8 mouse cellular contexts compared by ENCODE assay signal in genomic region chr8:120563851-120564837, GRCm38 (mm10). TPM values are rescaled to one million over a fixed set of nuclear protein-coding genes. Genes with fewer than 3 reads are reported as not detected.
A peak's percentile ranks its signal among the peaks of the same experiment; 100 is the strongest.
DNase-seq lines count a peak whose midpoint lies in the region; ATAC-seq and TF ChIP-seq lines count a peak whose summit lies in the region.

No protein-coding gene starts in this region.

- no peak overlapping the region for H3K9ac ChIP-seq in ES-Bruce4 (ENCODE audit: low read depth, poor library complexity, severe bottlenecking)
- peak overlapping the region; percentile 33 for H3K9ac ChIP-seq in forebrain, embryonic 12.5 days
- peak overlapping the region; percentile 39 for H3K9ac ChIP-seq in heart, embryonic 16.5 days (ENCODE audit: low read length)
- H3K9ac ChIP-seq in lung, embryonic 14.5 days, result no peak overlapping the region

- peak; percentile 36; the same call in 1 of the 2 replicates for ATAC-seq in forebrain, embryonic 12.5 days (ENCODE audit: low FRiP score)
- ATAC-seq in heart, embryonic 16.5 days (replicated peaks; ENCODE audit: extremely low read depth, insufficient read depth, low FRiP score), result peak; percentile 68
- ATAC-seq in lung, embryonic 14.5 days (ENCODE audit: insufficient read depth), result peak; percentile 77
- ATAC-seq in neutrophil, adult 5-6 weeks (ENCODE audit: extremely low read depth, insufficient number of reproducible peaks, low FRiP score, poor library complexity, severe bottlenecking), result peak; percentile 73

- H3K36me3 ChIP-seq in ES-Bruce4 (ENCODE audit: control insufficient read depth, insufficient read depth, low read length, poor library complexity, severe bottlenecking), result peaks cover 44% of the 10 kb centered on the region
- peaks cover 36% of the 10 kb centered on the region for H3K36me3 ChIP-seq in forebrain, embryonic 12.5 days (replicated peaks)
- H3K36me3 ChIP-seq in heart, embryonic 16.5 days (ENCODE audit: control insufficient read depth, insufficient read depth), result peaks cover 25% of the 10 kb centered on the region
- peaks cover 46% of the 10 kb centered on the region for H3K36me3 ChIP-seq in lung, embryonic 14.5 days (ENCODE audit: insufficient read depth)

- H3K4me1 ChIP-seq in ES-Bruce4 (ENCODE audit: control insufficient read depth, insufficient read depth, low read length), result peaks cover 5% of the 10 kb centered on the region
- peaks cover 80% of the 10 kb centered on the region for H3K4me1 ChIP-seq in forebrain, embryonic 12.5 days
- H3K4me1 ChIP-seq in heart, embryonic 16.5 days (ENCODE audit: control insufficient read depth, insufficient read depth, low read length), result peaks cover 59% of the 10 kb centered on the region
- H3K4me1 ChIP-seq in lung, embryonic 14.5 days (ENCODE audit: insufficient read depth), result peaks cover 29% of the 10 kb centered on the region

- DNase-seq in adrenal gland, postnatal 25 days, result peak; percentile 89
- DNase-seq in kidney, postnatal 14 days, result peak; percentile 94
- peak; percentile 97 for DNase-seq in lung, embryonic 14.5 days
- peak; percentile 78 to 84 for DNase-seq in urinary bladder, postnatal 4 days (ENCODE audit: low spot score in 2 of 2)

- no peak overlapping the region for H3K27ac ChIP-seq in ES-Bruce4 (ENCODE audit: insufficient read depth, low read length)
- peak overlapping the region; percentile 93 for H3K27ac ChIP-seq in forebrain, embryonic 12.5 days
- H3K27ac ChIP-seq in heart, embryonic 16.5 days (ENCODE audit: low read length), result peak overlapping the region; percentile 92
- H3K27ac ChIP-seq in lung, embryonic 14.5 days (ENCODE audit: low read depth), result peak overlapping the region; percentile 84

- no peak overlapping the region for H3K4me3 ChIP-seq in ES-Bruce4 (ENCODE audit: low read depth, low read length)
- 0 out of 2 replicates have a peak overlapping the region, but pooled peaks have one; percentile 1 for H3K4me3 ChIP-seq in forebrain, embryonic 12.5 days (replicated peaks)
- no peak overlapping the region for H3K4me3 ChIP-seq in heart, embryonic 16.5 days (ENCODE audit: low read length)
- H3K4me3 ChIP-seq in lung, embryonic 14.5 days (ENCODE audit: low read depth, low read length), result no peak overlapping the region

- no peak for TF ChIP-seq EP300 in ES-Bruce4 (IDR thresholded peaks at IDR 0.05; ENCODE audit: insufficient read depth, low read depth, low read length)

- H3K27me3 ChIP-seq in ES-Bruce4 (ENCODE audit: control insufficient read depth, insufficient read depth, low read length, poor library complexity, severe bottlenecking), result no peaks in the 10 kb centered on the region
- H3K27me3 ChIP-seq in forebrain, embryonic 12.5 days, result peaks cover 4% of the 10 kb centered on the region; the same call in 1 of the 2 replicates
- H3K27me3 ChIP-seq in heart, embryonic 16.5 days (ENCODE audit: control insufficient read depth, insufficient read depth, low read length), result no peaks in the 10 kb centered on the region
- no peaks in the 10 kb centered on the region for H3K27me3 ChIP-seq in lung, embryonic 14.5 days (ENCODE audit: insufficient read depth, low read length)

- TF ChIP-seq POLR2A in ES-Bruce4 (IDR thresholded peaks at IDR 0.05; ENCODE audit: insufficient read depth, low read length), result no peak

- peak; percentile 7 for TF ChIP-seq CTCF in ES-Bruce4 (IDR thresholded peaks at IDR 0.05; ENCODE audit: low read depth, low read length)
- TF ChIP-seq CTCF in lung, embryonic 14.5 days (IDR thresholded peaks at IDR 0.05; ENCODE audit: low read depth), result peak; percentile 37

- H3K9me3 ChIP-seq in ES-Bruce4 (replicated peaks; ENCODE audit: control insufficient read depth, insufficient read depth, low read length, poor library complexity, severe bottlenecking), result no peaks in the 10 kb centered on the region
- no peaks in the 10 kb centered on the region for H3K9me3 ChIP-seq in forebrain, embryonic 12.5 days
- H3K9me3 ChIP-seq in heart, embryonic 16.5 days (replicated peaks; ENCODE audit: control insufficient read depth, low read length), result no peaks in the 10 kb centered on the region
- no peaks in the 10 kb centered on the region for H3K9me3 ChIP-seq in lung, embryonic 14.5 days (ENCODE audit: low read depth, low read length)

- H3K4me2 ChIP-seq in forebrain, embryonic 12.5 days, result peak overlapping the region; percentile 27
- peak overlapping the region; percentile 44 for H3K4me2 ChIP-seq in heart, embryonic 16.5 days (ENCODE audit: low read depth, low read length)
- H3K4me2 ChIP-seq in lung, embryonic 14.5 days, result peak overlapping the region; percentile 29; the same call in 1 of the 2 replicates

- WGBS in forebrain, embryonic 12.5 days, result 15% methylated on average over 20 of the region's 20 CpGs
- WGBS in heart, embryonic 16.5 days, result 8% methylated on average over 20 of the region's 20 CpGs
- 17% methylated on average over 20 of the region's 20 CpGs for WGBS in lung, embryonic 14.5 days

RNA-seq across cellular contexts. Expression of gene Gins2, which starts 25.0 kb away (rescaled TPM):
- polyA plus RNA-seq in ES-Bruce4 (2011; ENCODE audit: insufficient read depth, insufficient read length, low read depth, missing spikeins), result 51.3 and 52.0 TPM in 2 replicates
- 12.2 and 12.4 TPM in 2 replicates for total RNA-seq in adrenal gland, postnatal 25 days (2021)
- 83.2 and 84.8 TPM in 2 replicates for polyA plus RNA-seq in forebrain, embryonic 12.5 days (2016; fragmentation: Nextera tagmentation; extraction: Ambion mirVana)
- polyA plus RNA-seq in heart, embryonic 16.5 days (2015; fragmentation: Nextera tagmentation; extraction: Ambion mirVana), result 51.0 and 51.1 TPM in 2 replicates
- 131 and 139 TPM in 2 replicates for polyA plus RNA-seq in lung, embryonic 14.5 days (2014; fragmentation: Nextera tagmentation; extraction: Ambion mirVana)
- total RNA-seq in neutrophil, adult 5-6 weeks (2017), result 0.70 and 0.86 TPM in 2 replicates

Comparison
In these comparisons a context has a peak if more than half of its experiments do, and no peak if none do; other contexts are left out.
1. H3K9ac ChIP-seq: peak in forebrain, embryonic 12.5 days (single experiment) and heart, embryonic 16.5 days (single experiment); none in ES-Bruce4 (single experiment) and lung, embryonic 14.5 days (single experiment).
2. Peak in every context shown above with its lines, with median percentiles within 50 percentile points of each other: DNase-seq, ATAC-seq and H3K4me2 ChIP-seq.